Mouse (Mus musculus): Measurements from ENCODE around the gene Prkd2. TPM values are rescaled to one million over a fixed set of nuclear protein-coding genes. Genes with fewer than 3 reads are reported as not detected.

Prkd2 gene
- total and polyA plus RNA-seq, 2 experiments from 2014 or later, result 8.8 to 10.6 TPM

DNA sequence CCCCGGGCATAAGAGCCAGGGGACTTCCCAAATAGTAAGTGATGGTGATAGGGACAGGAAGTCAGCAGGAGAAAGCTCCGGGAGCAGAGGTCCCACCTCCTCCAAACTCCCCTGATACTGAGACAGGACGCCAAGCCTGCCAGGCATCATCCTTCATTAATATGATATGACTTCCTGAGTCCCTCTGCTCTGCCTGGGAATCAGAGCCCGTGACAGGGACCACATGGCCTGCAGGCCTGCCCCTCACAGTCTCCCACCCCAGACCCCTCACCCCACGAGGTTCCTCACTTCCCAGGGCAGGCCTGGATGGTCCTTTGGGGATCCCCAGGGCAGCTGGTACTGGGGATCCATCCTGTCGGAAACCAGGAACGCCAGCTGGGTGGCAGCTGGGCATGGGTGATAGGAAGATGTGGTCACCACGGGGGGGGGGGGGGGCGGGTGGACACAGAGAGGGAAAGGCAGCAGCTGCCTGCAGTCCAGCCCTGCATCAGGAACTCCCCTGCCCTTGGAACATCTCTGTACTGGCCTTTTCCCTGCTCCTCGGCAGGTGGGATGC, 61.5 kb downstream of the Prkd2 start:
- no peaks in the 10 kb centered on the region for H3K9me3 ChIP-seq (replicated peaks; ENCODE audit: control insufficient read depth, low read length)
- DNase-seq (ENCODE audit: low spot score), result no peak
- 39% methylated on average over 9 of the region's 10 CpGs for WGBS
- peaks cover 24% of the 10 kb centered on the region for H3K27me3 ChIP-seq (ENCODE audit: control insufficient read depth, insufficient read depth, low read length)
- no peak overlapping the region for H3K27ac ChIP-seq (ENCODE audit: low read depth)
- H3K4me3 ChIP-seq (ENCODE audit: low read depth, low read length), result no peak overlapping the region
- peaks cover 15% of the 10 kb centered on the region for H3K4me1 ChIP-seq (ENCODE audit: control insufficient read depth, insufficient read depth)
- TF ChIP-seq CTCF (IDR thresholded peaks at IDR 0.05; ENCODE audit: low read depth) (no peak), EP300 (IDR thresholded peaks at IDR 0.05; ENCODE audit: low read depth) (no peak)
- no peaks in the 10 kb centered on the region for H3K36me3 ChIP-seq (replicated peaks; ENCODE audit: control insufficient read depth, insufficient read depth, low read length)
- ATAC-seq (ENCODE audit: insufficient read depth, low read depth), result no peak
- no peak overlapping the region for H3K9ac ChIP-seq (replicated peaks; ENCODE audit: low read depth, low read length)
- H3K4me2 ChIP-seq (ENCODE audit: low read depth, low read length), result no peak overlapping the region

DNA sequence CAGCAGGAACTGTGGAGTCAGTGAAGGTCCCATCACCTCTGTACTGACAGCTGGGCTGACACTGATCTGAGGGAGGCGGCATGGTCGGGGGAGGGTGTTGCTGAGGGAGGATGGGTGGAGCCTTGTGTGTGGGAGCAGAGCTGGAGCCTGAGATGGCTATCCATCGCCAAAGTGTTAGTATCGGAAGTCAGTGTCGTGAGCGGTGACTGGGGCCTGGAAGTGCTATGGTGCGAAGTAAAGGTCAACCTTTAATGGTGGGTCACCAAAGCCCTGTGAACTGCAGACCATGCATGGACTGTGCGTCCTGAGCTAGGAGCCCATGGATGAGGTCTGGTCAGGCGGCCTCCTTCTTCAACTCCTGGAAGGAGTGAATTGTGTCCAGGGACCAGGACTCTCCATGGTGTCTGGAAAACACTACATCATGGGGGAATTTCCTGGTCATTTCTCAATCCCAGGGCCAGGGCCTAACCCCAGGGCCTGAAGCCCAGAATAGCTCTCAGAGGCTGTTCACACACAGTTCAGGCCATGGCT, 62.9 kb downstream of the Prkd2 start:
- TF ChIP-seq EP300 (IDR thresholded peaks at IDR 0.05; ENCODE audit: low read depth) (no peak), CTCF (IDR thresholded peaks at IDR 0.05; ENCODE audit: low read depth) (no peak)
- whole genome bisulfite sequencing, result 47% methylated on average over 9 of the region's 9 CpGs
- H3K4me1 ChIP-seq (ENCODE audit: control insufficient read depth, insufficient read depth), result peaks cover 15% of the 10 kb centered on the region
- peaks cover 26% of the 10 kb centered on the region for H3K27me3 ChIP-seq (ENCODE audit: control insufficient read depth, insufficient read depth, low read length)
- no peaks in the 10 kb centered on the region for H3K9me3 ChIP-seq (replicated peaks; ENCODE audit: control insufficient read depth, low read length)
- no peak overlapping the region for H3K4me3 ChIP-seq (ENCODE audit: low read depth, low read length)
- H3K4me2 ChIP-seq (ENCODE audit: low read depth, low read length), result no peak overlapping the region
- ATAC-seq (ENCODE audit: insufficient read depth, low read depth) (no peak), DNase-seq (ENCODE audit: low spot score) (no peak)
- no peaks in the 10 kb centered on the region for H3K36me3 ChIP-seq (replicated peaks; ENCODE audit: control insufficient read depth, insufficient read depth, low read length)
- no peak overlapping the region for H3K9ac ChIP-seq (replicated peaks; ENCODE audit: low read depth, low read length)
- H3K27ac ChIP-seq (ENCODE audit: low read depth), result peak overlapping the region; percentile 53

DNA sequence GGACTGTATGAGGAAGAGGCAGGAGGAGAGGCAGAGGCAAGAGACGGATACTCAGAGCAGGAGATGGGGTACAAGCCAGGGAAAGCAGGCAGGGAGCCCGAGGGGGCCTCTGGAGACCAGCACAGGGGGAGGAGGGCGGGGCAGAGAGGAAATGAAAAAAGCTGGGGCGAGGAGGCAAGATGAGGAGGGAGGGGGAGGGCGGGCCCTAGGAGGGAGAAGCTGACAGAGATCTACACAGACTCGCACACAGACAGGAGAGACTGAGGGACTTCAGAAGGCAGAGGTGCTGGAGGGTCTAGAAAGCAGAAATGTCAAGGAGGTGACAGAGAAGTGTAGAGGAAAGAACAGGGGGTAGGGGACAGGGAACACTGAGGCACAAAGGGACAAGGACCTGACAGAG, 63.6 kb downstream of the Prkd2 start, which contains the start of gene Ptgir:
Gene Ptgir (plus strand): TSS at position 210 of the 400 bp plus-strand sequence.
- Histone ChIP-seq H3K9me3 (replicated peaks; ENCODE audit: control insufficient read depth, low read length) (no peaks in the 10 kb centered on the region), H3K9ac (replicated peaks; ENCODE audit: low read depth, low read length) (no peak within 1 kb of the TSS), H3K27me3 (ENCODE audit: control insufficient read depth, insufficient read depth, low read length) (peaks cover 25% of the 10 kb centered on the region), H3K4me2 (ENCODE audit: low read depth, low read length) (peak within 1 kb of the TSS; percentile 45; the same call in 1 of the 2 replicates), H3K4me3 (ENCODE audit: low read depth, low read length) (no peak within 1 kb of the TSS), H3K4me1 (ENCODE audit: control insufficient read depth, insufficient read depth) (peaks cover 15% of the 10 kb centered on the region), H3K27ac (ENCODE audit: low read depth) (peak within 1 kb of the TSS; percentile 53), H3K36me3 (replicated peaks; ENCODE audit: control insufficient read depth, insufficient read depth, low read length) (no peaks in the 10 kb centered on the region)
- WGBS, result 34% methylated on average over 6 of the region's 6 CpGs
- ATAC-seq (ENCODE audit: insufficient read depth, low read depth) (no peak), DNase-seq (ENCODE audit: low spot score) (no peak)
- TF ChIP-seq CTCF (IDR thresholded peaks at IDR 0.05; ENCODE audit: low read depth) (no peak), EP300 (IDR thresholded peaks at IDR 0.05; ENCODE audit: low read depth) (no peak)

DNA sequence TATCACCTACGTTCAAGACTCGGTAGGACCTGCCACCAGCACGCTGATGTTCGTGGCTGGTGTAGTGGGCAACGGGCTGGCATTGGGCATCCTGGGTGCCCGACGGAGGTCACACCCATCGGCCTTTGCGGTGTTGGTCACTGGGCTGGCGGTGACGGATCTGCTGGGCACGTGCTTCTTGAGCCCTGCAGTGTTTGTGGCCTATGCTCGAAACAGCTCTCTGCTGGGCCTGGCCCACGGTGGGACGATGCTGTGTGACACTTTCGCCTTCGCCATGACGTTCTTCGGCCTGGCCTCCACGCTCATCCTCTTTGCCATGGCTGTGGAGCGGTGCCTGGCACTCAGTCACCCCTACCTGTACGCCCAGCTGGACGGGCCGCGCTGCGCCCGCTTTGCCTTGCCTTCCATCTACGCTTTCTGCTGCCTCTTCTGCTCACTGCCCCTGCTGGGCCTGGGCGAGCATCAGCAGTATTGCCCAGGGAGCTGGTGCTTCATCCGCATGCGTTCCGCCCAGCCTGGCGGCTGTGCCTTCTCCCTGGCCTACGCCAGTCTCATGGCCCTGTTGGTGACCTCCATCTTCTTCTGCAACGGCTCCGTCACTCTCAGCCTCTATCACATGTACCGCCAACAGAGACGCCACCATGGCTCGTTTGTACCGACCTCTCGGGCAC, 64.3 kb downstream of the Prkd2 start:
- H3K9me3 ChIP-seq (replicated peaks; ENCODE audit: control insufficient read depth, low read length), result no peaks in the 10 kb centered on the region
- 88% methylated on average over 41 of the region's 41 CpGs for WGBS
- H3K4me1 ChIP-seq (ENCODE audit: control insufficient read depth, insufficient read depth), result peaks cover 15% of the 10 kb centered on the region
- TF ChIP-seq CTCF (IDR thresholded peaks at IDR 0.05; ENCODE audit: low read depth), result no peak
- TF ChIP-seq EP300 (IDR thresholded peaks at IDR 0.05; ENCODE audit: low read depth), result no peak
- DNase-seq (ENCODE audit: low spot score) (no peak), ATAC-seq (ENCODE audit: insufficient read depth, low read depth) (no peak)
- peak overlapping the region; percentile 45; the same call in 1 of the 2 replicates for H3K4me2 ChIP-seq (ENCODE audit: low read depth, low read length)
- peaks cover 25% of the 10 kb centered on the region for H3K27me3 ChIP-seq (ENCODE audit: control insufficient read depth, insufficient read depth, low read length)
- no peak overlapping the region for H3K9ac ChIP-seq (replicated peaks; ENCODE audit: low read depth, low read length)
- H3K36me3 ChIP-seq (replicated peaks; ENCODE audit: control insufficient read depth, insufficient read depth, low read length), result no peaks in the 10 kb centered on the region
- no peak overlapping the region for H3K4me3 ChIP-seq (ENCODE audit: low read depth, low read length)
- no peak overlapping the region for H3K27ac ChIP-seq (ENCODE audit: low read depth)

DNA sequence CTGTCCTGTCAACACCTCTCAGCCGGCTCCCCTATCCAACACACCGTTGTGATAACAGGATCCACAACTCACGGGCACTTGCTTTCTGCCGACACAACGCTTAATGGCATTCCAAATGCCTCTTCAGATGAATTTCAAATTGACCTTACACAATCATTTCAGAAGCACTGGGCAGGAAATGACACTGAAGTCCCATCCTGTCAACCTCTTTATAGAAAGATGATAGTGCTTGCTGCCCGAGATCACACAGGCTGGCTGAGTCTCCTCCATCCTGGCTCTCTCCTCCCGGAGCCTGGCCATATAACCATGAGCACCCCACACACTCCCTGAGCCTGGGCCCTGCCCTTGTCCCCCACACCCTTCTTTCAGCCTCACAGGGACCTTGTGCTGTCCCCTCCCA, 65.1 kb downstream of the Prkd2 start:
- peaks cover 20% of the 10 kb centered on the region for H3K27me3 ChIP-seq (ENCODE audit: control insufficient read depth, insufficient read depth, low read length)
- peaks cover 15% of the 10 kb centered on the region for H3K4me1 ChIP-seq (ENCODE audit: control insufficient read depth, insufficient read depth)
- 11% methylated on average over 7 of the region's 7 CpGs for WGBS
- H3K4me3 ChIP-seq (ENCODE audit: low read depth, low read length), result no peak overlapping the region
- no peak overlapping the region for H3K27ac ChIP-seq (ENCODE audit: low read depth)
- no peaks in the 10 kb centered on the region for H3K9me3 ChIP-seq (replicated peaks; ENCODE audit: control insufficient read depth, low read length)
- TF ChIP-seq EP300 (IDR thresholded peaks at IDR 0.05; ENCODE audit: low read depth) (no peak), CTCF (IDR thresholded peaks at IDR 0.05; ENCODE audit: low read depth) (no peak)
- no peak for ATAC-seq (ENCODE audit: insufficient read depth, low read depth)
- H3K36me3 ChIP-seq (replicated peaks; ENCODE audit: control insufficient read depth, insufficient read depth, low read length), result no peaks in the 10 kb centered on the region
- H3K4me2 ChIP-seq (ENCODE audit: low read depth, low read length), result peak overlapping the region; percentile 45
- H3K9ac ChIP-seq (replicated peaks; ENCODE audit: low read depth, low read length), result peak overlapping the region; percentile 42; the same call in 1 of the 2 replicates
- no peak for DNase-seq (ENCODE audit: low spot score)

Data from heart, postnatal 0 days (tissue).